Mouse (Mus musculus): ENCODE results near the gene BC049352.
A peak's percentile ranks its signal among the peaks of the same experiment; 100 is the strongest.

BC049352 gene

GRCm38 (mm10) chr9:45181770-45182169, at the start of gene BC049352:
BC049352 (plus strand) TSS chr9:45182007.
- peak; percentile 45 for DNase-seq (ENCODE audit: low read depth, low spot score)

- peak; percentile 70 for DNase-seq (ENCODE audit: low read depth, low spot score)
Measured at GRCm38 (mm10) chr9:45133484-45134310, 48.1 kb upstream of the BC049352 start.

GRCm38 (mm10) chr9:45136442-45137169, 45.2 kb upstream of the BC049352 start:
- DNase-seq (ENCODE audit: low read depth, low spot score): peak; percentile 87

GRCm38 (mm10) chr9:45138191-45139032, 43.4 kb upstream of the BC049352 start, which contains the start of gene Scn4b:
Scn4b (plus strand) TSS chr9:45138395.
- peak; percentile 82 for DNase-seq (ENCODE audit: low read depth, low spot score)

- no peak for DNase-seq (ENCODE audit: low read depth, low spot score)
Measured at GRCm38 (mm10) chr9:45139082-45139481, 42.7 kb upstream of the BC049352 start.

GRCm38 (mm10) chr9:45140945-45141344, 40.9 kb upstream of the BC049352 start:
- no peak for DNase-seq (ENCODE audit: low read depth, low spot score)

GRCm38 (mm10) chr9:45142686-45143085, 39.1 kb upstream of the BC049352 start:
- DNase-seq (ENCODE audit: low read depth, low spot score): peak; percentile 82

- no peak for DNase-seq (ENCODE audit: low read depth, low spot score)
Measured at GRCm38 (mm10) chr9:45145533-45146266, 36.1 kb upstream of the BC049352 start.

- no peak for DNase-seq (ENCODE audit: low read depth, low spot score)
Measured at GRCm38 (mm10) chr9:45146267-45146597, 35.6 kb upstream of the BC049352 start.

GRCm38 (mm10) chr9:45150933-45151332, 30.9 kb upstream of the BC049352 start:
- no peak for DNase-seq (ENCODE audit: low read depth, low spot score)

GRCm38 (mm10) chr9:45153361-45153760, 28.4 kb upstream of the BC049352 start:
- no peak for DNase-seq (ENCODE audit: low read depth, low spot score)

GRCm38 (mm10) chr9:45167903-45168302, 13.9 kb upstream of the BC049352 start:
- DNase-seq (ENCODE audit: low read depth, low spot score): no peak

GRCm38 (mm10) chr9:45170150-45170549, 11.7 kb upstream of the BC049352 start:
- DNase-seq (ENCODE audit: low read depth, low spot score): no peak

GRCm38 (mm10) chr9:45171073-45171610, 10.7 kb upstream of the BC049352 start:
- DNase-seq (ENCODE audit: low read depth, low spot score): no peak

- no peak for DNase-seq (ENCODE audit: low read depth, low spot score)
Measured at GRCm38 (mm10) chr9:45173475-45173874, 8.3 kb upstream of the BC049352 start.

- no peak for DNase-seq (ENCODE audit: low read depth, low spot score)
Measured at GRCm38 (mm10) chr9:45179282-45179681, 2.5 kb upstream of the BC049352 start.

- DNase-seq (ENCODE audit: low read depth, low spot score): no peak
Measured at GRCm38 (mm10) chr9:45182521-45182920, 714 bp downstream of the BC049352 start.

GRCm38 (mm10) chr9:45183266-45183665, 1.5 kb downstream of the BC049352 start:
- DNase-seq (ENCODE audit: low read depth, low spot score): no peak

- no peak for DNase-seq (ENCODE audit: low read depth, low spot score)
Measured at GRCm38 (mm10) chr9:45185250-45185649, 3.4 kb downstream of the BC049352 start.

GRCm38 (mm10) chr9:45188570-45189563, 7.1 kb downstream of the BC049352 start:
- no peak for DNase-seq (ENCODE audit: low read depth, low spot score)
